Mouse (Mus musculus) left cerebral cortex, postnatal 4 days (tissue): ENCODE measurements around the gene Ralgps2. TPM values are rescaled to one million over a fixed set of nuclear protein-coding genes. Genes with fewer than 3 reads are reported as not detected.

Source experiments
- DNase-seq: peaks from one replicate; pipeline ENCODE4 v3.0.0-alpha.2; 2022
- intact Hi-C: fragments of 180-260 bp; cut with DNase I; formaldehyde crosslinking; loops from one replicate; pipeline ENCODE4 v1.15.1; 2025
- total RNA-seq, 2 experiments: library from RNA; stranded (reverse); gene quantifications; 2 replicates each; pipeline ENCODE4 v1.2.3; 2021

Ralgps2 gene
- total RNA-seq, 2 experiments from 2014 or later = 82.8 to 98.0 TPM

DNA sequence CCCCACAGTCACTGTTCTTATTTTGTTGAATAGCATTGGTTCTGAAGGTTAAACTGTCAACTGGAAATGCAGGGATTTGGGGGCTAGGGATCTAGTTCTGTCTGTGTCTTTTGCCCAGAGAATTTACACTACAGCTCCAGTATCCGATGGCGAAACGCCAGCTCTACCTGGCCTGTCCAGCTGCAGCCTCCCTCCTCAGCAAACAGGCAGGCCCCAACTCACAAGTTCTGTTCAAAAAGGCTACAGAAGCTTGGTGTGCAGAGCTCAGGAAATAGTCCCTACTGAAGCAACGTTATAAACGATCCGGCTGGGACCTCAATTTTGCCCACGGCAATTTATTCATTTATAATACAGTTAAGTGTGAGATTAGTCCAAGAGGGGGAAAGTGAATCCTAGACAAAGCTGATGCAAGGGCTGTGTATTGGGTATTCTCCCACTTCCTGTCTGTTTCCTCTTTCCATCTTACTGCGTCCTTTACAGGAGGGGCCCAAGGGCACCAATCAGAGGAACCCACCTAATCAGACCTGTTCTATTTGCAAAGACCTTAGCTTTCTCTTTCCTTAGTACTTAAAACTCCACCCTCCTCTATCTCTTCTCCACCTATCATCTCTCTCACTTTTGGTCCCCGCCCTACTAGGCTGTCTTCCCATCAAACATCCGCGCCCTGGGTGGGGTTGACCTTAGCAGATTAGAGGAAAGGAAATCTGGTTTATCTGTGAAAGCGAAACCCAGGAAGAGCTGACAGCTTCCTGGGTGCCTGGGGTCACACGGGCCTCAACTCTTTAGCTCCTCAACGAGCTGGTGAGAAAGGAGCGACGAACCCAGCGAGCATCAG lies 16.7 kb upstream of the Ralgps2 start:
- intact Hi-C loops = no loop called here
- DNase-seq = no peak

DNA sequence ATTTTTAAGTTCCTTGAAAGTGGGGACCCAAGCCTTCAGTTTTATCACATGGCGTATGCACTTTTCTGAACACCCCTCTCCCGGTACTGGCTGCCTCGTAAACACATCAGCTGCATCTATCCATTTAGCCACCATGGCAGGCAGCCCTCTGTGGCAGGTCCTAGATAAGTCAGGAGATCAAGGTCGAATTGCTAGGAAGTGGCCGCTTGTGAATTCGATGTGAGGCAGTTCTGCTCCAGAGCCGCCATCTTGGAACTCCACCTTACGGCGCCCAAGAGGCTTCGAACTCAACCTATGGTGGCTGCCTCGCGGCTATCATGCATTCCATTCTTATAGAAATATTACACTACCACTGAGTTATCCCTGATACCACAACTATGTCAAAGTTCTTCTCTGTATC lies 14.8 kb upstream of the Ralgps2 start:
- DNase-seq = no peak
- intact Hi-C loops = no loop called here

DNA sequence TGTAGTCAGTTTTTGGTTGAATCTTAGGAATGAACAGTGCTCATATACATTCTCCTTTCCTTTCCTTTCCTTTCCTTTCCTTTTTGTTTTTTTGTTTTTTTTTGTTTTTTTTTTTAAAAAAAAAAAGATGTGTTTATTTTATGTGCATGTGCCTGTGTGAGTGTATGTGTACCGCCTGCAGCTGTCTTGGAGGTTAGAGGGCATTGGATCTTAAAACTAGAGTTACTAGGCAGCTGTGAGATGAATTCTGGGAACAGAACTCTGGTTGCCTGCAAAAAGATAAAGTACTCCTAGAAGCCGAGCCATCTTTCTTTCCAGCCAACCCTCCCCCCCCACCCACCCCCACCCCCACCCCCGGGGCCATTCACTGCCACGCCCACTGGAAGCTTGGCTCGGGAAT lies 10.9 kb upstream of the Ralgps2 start:
- intact Hi-C loops = no loop called here
- no peak for DNase-seq

DNA sequence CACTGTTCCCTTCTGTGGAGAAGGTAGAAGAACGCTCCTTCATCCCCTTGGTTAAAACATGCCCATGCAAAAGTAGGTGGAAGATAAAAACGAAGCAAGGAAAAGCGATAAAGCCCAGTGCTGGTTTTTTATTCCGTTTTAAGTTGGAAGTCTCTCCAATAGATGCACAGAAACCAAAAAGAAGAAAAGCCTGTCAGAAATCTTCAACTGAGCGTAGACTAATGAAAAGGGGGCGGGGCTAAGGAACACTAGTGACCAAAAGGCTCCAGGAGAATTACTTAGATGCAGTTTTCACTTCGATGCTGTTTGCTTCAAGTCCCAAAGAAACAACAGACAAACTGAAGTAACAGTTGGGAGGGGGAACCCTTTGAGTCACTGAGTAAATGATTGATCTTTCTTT lies 1.2 kb upstream of the Ralgps2 start:
- no peak for DNase-seq
- intact Hi-C loops = no loop called here

DNA sequence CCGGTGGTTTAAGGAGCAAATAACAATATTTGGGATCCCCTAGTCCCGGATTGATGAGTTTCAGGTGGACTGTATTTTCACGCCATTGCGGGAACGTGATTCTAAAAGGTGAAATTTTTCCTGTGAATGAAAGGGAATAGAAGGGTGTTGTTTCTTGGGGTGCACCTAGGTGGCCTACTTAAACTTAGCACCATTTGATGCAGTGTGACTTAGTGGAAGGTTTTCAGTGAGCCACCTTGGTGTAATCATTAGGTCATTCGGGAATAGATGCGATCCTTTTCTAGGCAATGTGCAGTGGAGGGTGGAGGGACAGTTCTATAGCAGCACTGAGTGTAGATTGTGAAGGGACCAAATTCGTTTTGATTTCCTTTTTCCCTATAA lies 706 bp upstream of the Ralgps2 start:
- intact Hi-C loops = no loop called here
- DNase-seq = no peak

DNA sequence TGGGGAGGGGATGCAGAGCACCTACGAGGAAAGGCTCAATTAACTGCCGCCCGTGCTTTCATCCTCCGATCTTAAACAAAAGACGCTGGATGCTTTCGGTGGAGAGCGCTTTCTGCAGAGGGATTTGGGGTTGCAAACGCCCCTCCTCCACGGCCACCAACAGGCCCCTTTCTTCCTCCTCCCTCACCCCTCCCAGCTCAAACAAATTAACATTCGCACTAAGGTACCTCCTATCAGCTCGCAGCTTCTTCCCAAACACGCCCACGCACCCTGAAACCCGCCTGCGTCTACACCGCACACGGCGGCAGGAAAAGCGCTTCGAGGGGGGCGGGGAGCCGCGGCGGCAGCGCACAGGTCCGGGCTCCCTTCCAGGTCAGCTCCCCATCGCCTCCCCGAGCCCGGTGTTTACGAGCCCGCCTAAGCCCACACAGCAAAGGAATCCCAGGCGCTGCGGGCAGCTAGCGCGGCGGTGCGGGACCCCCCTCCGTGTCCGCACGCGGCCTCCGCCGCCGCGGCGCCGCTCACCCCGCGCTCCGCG lies 652 bp downstream of the Ralgps2 start:
- DNase-seq = peak; percentile 70
- intact Hi-C loops = no loop called here

DNA sequence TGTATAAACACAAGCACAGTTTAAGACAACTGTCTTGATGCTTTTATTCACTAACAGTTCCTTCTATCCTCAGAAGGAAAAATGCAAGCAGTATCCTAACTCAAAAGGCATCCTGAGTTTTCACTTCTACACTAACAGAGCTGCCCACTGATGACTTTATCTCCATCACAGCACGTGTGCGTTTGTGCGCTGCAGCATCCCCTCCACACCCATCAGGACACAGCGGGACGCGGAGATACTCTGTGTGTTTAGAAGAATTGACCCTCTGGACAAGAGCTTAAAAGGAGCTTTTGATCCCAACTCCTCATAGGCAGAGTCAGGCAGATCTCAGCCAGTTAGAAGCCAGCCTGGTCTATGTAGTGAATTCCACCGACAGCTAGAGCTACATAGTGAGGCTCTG lies 2.0 kb downstream of the Ralgps2 start:
- intact Hi-C loops = no loop called here
- no peak for DNase-seq

DNA sequence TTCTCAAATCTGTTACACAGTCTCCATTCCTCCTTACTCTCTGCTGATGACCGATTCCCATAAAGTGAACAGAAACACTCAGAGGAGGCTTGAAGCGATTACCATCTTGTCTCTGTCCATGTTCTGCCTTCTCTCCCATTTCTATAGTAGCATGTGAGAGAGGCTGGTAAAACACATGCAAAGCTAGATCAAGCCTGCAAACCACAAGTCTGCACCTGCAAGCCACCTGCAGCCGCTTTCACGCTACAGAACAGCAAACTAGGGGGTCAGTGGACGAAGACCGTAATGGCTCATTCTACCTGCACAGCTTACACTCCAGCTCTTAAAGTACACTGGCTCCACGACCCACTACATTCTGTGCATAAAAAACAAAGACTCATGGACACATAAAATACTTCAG lies 5.7 kb downstream of the Ralgps2 start:
- intact Hi-C loops = no loop called here
- DNase-seq = no peak

DNA sequence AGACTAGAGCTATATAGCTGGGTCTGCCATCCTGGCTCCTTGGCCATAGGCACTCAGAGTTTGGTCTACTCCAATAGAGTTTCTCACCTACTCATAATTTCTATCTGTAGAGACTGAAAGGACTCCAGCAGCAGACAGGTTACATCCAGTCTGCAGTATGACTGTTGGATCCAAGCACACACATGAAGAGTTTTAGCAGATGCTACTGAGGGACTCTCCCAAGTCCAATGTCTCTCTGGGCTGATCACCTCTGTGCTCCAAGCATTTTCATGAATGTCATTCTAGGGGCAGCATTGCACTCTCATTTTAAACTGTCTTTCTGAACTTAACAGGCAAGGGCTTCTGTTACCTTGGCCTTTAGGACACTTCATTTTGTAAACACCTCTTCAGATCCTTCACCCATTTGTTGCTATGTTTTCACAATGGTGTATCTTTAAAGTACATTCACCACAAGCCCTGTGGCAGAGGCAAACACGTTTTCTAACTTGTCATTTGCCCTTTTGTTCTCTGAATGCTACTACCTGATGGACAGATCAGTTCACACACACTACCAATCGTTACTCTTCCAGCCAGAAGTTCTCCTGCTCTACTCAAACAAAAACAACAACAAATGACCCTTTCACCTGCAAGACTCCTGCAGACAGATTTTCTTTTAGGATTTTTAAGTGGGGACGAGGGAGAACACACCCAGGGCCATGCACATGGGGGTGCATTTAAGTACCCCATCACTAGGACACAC lies 7.2 kb downstream of the Ralgps2 start:
- no peak for DNase-seq
- intact Hi-C loops = no loop called here

DNA sequence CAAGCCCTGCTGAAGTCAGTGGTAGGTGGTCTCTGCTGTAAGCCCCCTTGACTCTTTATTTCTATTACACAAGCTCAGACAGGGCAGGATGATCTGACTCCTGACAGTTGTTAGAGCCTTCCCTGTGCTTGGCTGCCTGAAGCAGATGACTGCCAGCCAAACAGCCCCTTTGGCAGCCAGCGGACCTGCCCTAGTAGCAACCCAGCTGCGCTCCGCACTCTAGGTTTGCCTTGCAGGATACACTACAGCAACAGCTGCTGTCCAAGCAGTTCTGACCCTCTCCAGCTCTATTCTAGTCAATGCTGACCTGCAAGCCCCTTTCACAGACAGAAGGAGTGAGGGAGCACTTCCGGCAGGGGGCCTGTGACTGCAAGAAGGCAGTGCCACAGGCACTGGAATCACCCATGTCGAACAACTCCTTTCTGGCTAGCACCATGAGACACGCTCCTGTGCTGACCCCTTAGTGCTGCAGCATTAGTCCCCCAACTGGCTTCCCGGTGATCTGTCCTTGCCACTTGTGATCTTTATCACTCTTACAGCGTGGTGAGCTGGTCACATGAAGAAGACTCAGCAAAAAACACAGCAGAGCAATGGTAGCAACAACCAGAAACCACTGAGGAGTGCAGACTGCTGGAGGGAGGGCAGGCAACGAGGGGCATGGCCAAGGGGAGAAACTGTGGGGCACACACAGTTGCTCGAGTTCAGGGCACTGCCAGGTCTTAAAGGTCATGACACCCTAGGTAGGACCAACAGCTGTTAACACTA lies 8.1 kb downstream of the Ralgps2 start:
- intact Hi-C loops = no loop called here

DNA sequence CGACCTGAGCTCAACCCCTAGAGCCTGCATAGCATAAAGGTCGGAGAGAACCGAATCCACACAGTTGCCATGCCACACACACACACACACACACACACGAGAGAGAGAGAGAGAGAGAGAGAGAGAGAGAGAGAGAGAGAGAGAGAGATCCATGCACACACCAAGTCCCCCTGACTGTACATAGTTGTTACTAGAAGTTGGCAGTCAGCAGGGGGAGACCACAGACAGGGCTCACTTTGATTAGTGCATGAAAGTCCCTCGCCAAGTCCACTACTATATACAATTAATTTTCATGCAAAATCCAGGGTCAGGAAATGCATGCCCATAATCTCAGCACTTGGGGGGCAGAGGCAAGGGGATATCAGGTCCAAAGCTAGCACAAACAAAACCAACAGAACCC lies 9.2 kb downstream of the Ralgps2 start:
- DNase-seq = no peak
- intact Hi-C loops = no loop called here

More for the DNA sequence above, 8.1 kb downstream of the Ralgps2 start:
- peak; percentile 50 for DNase-seq

DNA sequence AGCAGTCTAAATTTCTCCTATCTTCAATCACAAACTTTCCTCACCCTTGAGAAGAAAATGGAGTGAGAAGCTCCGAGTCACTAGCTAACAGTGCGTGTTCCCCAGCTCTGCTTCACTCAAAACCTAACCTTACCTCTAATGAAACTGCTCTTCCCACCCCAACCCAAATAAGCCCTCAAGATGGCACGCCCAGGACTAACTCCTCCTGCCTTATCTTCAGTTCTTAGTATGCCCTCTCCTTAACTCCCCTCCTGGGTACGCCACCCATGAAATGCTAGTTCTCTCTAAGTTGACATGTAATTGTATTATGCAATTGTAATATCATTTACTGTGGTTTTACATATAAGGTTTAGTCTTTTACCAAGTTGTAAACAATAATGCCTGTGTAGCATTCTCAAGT lies 11.2 kb downstream of the Ralgps2 start:
- DNase-seq = no peak
- intact Hi-C loops = no loop called here

DNA sequence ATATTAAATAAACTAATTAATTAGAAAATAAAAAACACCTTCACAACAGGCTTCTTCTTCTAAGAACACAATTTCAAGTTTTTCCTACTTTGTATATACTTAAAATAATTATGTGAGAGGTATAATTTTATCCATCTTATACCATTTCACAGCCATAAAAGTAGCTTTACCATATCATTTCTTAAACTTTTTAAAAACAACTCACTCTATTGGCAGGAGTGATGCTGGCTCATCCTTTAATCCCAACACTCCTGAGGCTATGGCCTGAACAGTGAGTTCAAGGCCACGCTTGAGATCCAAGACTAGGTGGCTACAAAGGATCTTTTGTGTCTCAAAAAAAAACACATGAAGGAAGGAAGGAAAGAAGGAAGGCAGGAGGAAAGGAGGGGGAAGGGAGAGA lies 15.9 kb downstream of the Ralgps2 start:
- intact Hi-C loops = no loop called here
- DNase-seq = no peak

DNA sequence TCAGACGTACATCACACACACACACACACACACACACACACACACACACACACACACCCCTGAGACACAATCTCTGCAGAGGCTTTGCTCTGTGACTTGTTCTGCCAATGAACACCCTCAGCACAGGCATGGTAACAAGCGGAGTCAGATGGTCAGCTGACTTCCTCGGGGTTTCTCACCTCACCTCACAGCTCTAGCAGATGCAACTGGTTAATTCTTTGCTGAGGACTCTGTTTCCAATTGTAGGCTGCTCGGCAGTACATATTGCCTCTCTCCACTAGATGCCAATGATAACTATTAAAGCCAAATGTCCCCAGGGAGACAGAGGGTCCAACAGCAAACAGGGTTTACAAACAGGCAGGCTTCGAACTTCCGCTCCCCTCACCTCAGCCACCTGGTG lies 16.5 kb downstream of the Ralgps2 start:
- intact Hi-C loops = no loop called here
- DNase-seq = no peak

DNA sequence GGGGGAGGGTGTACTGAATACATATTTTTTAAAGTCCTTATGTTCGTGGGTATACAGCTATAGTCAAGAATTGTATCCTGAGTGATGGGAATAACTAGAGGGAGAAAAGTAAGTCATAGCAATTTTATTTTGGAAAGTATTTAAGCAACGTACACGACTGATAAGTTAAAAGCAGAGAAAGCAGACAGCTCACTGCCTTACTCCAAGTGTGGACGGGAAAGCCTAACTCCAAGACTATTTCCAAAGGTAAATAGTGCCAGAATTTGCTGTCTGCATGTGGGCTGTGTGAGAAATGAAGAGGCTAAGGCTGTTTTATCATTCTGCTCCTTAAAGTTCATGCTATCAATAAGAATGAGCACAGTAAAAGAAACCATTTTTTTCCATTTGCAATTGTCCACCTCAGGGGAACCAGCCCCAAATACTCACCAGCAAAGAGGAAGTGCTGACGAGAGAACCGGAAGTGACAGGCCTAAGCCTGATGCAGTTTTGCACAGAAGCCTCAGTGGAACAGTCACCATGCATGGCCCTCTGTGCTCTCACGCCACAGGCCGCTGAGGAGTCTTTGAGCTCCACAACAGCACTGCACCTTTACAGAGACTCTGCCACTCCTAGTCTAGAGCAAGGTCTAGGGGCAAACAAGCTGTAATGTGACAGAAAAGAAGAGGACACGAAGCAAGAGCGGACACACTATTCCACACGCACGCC lies 18.0 kb downstream of the Ralgps2 start:
- intact Hi-C loops = no loop called here
- no peak for DNase-seq

DNA sequence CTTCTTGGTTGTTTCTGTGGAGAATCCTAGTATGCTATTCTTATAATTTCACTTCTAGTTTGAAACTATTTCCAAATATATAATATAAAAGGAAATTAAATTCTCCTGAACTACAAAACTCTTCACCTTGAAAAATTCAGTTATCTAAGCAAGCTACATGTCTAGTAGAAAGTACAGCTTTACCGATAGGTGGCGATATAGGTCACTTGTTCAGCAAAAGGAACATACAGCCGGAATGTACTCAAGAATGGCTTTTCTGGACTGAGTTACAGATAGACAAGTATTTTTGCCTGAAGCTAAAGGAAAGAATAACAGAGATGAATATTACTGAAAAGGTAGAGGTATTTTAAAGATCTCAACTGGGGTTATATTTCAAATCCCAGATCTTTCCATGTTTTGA lies 22.0 kb downstream of the Ralgps2 start:
- intact Hi-C loops = loop anchor here (5.0 to 10.0 kb wide), 3 partner anchors 160 to 367 kb away; no protein-coding TSS in a partner anchor
- no peak for DNase-seq

DNA sequence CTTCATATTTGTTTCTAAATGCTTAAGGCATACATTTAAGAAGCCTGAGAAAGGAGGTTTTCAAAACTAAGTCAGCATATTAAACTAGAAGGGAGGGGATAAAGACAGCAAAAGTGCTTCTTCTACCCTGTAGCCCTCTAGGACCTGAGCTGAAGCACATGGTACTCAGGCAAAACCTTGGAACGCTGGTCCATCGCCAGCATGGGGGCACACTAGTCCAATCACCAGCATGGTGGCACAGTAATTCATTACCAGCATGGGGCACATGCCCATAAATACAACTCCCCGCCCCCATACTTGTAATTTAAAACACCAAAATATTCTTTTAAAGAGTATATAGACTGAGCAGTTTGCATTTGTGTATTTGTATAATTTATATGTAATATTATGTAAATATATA lies 23.1 kb downstream of the Ralgps2 start:
- peak; percentile 46 for DNase-seq
- intact Hi-C loops = loop anchor here (5.0 to 10.0 kb wide), 3 partner anchors 161 to 368 kb away; no protein-coding TSS in a partner anchor

DNA sequence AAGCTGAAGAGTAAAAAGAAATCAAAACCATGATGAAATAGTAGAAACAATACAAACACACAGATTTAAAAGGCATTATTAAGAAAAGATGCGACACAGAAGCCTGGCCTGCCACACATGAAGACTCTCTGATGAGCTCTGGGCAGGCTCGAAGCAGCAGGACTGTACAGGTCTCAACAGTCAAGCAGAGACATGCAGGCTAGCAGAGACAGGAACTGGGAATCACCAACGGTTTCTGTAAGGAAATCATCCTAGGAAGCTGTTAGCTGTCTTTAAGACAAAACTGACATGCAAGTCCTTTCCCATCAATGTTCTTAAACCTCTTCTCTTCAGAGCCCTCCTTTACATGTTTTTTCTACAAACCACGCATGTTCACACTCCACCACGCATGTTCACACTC lies 24.5 kb downstream of the Ralgps2 start:
- DNase-seq = no peak
- intact Hi-C loops = loop anchor here (5.0 to 10.0 kb wide), 3 partner anchors 162 to 370 kb away; no protein-coding TSS in a partner anchor

DNA sequence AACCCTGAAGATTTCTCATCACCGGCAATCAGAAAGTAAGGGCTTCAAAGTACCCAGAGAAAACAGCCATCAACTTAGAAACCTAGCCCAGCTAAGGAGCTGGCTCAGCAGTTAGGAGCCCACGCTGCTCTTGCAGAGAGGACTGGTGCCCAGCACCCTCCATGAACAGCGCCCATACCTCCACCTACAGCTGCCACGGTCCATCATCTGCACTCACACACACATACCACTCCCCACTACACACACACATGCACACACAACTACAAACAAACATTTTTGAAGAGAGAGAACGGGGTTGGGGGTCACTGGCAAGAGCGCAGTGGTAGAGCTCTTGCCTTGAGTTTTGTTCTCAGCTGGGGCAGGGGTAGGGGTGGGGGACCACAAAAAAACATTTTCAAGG lies 26.2 kb downstream of the Ralgps2 start:
- intact Hi-C loops = loop anchor here (10.0 kb wide), 2 partner anchors 168 to 372 kb away; no protein-coding TSS in a partner anchor
- DNase-seq = no peak

DNA sequence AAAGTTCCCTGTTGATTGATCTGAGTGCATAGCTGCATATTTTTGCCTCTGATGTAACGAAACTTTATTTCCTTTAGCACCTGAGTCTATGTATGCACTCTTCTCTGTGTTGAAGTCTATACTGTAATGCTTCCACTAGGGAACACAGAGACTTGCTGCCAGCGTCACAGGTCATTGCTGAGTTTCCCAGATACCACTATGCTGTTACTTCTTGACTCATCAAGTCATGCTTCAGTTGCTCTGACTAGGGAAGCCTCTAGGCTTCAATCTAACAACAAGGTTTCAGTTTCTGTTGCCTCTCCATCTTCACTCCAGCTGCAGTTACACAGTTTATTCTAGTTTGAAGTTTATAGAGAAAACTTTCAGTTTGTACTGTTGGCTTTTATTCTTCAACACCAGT lies 28.5 kb downstream of the Ralgps2 start:
- intact Hi-C loops = loop anchor here (10.0 kb wide), 2 partner anchors 166 to 374 kb away; no protein-coding TSS in a partner anchor
- no peak for DNase-seq
